Mouse (Mus musculus): ENCODE measurements around the gene Kazn.
A peak's percentile ranks its signal among the peaks of the same experiment; 100 is the strongest.

Gene Kazn

DNA sequence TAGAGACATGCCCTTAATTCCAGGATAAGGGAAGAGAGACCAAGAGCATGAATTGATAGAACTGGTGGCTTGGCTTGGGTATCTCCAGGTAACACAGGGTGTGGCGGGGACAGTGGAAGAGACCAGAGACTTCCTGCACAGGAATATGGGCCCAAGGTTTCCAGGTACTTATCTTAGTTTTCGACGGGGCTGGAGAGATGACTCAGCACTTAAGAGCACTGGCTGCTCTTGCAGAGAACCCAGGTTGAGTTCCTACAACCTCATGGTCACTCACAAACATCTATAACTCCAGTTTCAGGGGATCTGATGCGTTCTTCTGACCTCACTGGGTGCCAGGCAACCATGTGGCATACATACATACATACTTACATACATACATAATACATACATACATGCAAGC lies 3.0 kb upstream of the Kazn start:
- no peak for DNase-seq (ENCODE audit: low spot score in 2 of 2)

DNA sequence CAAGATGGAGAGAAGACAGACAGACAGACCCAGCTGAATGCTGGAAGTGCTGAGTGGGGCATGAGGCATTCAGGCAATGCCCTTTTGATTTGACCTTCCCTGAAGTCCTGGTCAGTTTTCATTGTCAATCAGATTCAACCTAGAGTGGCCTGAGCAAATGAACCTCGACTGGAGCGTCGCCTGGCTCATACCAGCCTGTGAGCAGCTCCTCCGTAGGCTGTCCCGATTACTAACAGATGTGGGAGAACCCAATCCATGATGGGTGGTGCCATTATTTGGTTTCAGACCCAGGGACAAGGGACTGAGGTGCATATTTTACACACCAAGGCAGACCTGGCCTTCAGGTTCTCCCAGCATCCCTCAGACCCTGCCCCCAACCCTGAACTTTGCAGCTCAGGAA lies 1.7 kb upstream of the Kazn start:
- DNase-seq (ENCODE audit: low spot score in 2 of 2) = no peak

DNA sequence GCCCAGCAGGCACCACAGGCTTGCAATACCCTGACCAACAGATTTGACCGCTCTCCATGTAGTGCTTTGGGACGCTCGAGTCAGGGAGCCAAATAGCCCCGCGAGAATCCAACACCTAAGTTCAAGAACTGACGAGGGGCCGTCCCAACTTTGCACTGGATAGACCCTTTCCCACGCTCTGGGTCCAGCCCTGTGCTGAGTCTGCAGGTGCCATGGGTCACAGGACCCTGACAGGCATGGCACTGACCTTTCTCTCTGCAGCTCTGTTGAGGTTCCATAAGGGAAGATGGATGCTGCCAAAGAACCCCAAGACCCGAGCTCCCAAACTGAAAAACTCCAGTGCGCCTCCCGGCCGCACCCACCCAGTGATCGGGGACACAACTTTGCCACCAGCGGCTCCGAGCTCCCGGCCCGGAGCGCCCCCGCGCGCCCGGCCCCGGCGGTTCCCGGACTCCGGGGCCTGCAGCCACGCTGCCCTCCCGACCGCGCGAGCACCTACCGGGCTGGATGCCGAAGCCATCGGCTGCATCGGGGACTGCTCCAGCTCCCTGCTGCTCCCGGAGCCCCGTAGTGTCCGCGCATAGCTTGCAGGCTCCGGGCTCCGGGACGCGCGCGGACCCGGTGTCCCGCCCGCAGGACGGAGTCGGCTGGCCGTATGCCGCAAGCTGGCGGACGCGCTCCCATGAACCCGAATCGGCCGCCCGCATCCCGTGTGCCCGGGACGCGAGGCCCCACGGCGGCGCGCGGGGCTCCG lies 538 bp downstream of the Kazn start:
- peak in 1 of 2 experiments; percentile 60 for DNase-seq (ENCODE audit: low spot score in 2 of 2)

DNA sequence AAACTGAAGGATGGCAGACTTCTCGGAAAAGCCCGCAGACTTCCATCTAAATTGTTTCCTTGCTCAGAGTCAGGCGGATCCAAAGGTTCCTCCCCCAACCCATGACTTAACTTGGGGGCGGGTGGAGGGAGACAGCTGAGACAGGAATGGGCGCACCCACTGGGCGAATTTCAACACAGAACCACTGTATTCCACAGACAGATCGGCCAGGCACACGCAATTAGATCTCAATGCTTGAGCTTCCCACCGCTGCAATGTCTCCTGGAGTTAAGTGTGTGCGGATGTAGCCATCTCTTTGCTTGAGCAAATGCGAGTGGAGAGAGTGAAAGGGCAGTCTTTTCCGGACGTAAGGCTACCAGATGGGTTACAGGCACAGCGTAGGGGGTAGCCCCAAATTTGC lies 1.2 kb downstream of the Kazn start:
- no peak for DNase-seq (ENCODE audit: low spot score in 2 of 2)

DNA sequence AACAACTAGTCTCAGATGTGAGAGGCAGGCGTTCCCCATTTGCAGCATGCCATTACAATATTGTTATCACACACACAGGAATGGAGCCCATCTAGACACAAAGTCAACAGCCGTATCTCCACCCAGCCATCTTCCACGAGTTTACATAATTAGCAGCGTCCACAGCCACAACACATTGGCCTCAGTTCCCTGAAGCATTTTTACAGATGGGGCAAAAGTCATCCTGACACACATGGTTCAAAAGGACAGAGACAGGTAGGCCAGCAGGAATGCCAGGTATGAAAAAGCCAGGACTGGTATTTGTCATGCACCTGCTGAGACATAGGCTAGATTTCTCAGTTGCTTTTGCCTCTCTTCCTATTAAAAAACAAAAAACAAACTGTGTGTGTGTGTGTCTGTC lies 2.5 kb downstream of the Kazn start:
- DNase-seq (ENCODE audit: low spot score in 2 of 2) = no peak

DNA sequence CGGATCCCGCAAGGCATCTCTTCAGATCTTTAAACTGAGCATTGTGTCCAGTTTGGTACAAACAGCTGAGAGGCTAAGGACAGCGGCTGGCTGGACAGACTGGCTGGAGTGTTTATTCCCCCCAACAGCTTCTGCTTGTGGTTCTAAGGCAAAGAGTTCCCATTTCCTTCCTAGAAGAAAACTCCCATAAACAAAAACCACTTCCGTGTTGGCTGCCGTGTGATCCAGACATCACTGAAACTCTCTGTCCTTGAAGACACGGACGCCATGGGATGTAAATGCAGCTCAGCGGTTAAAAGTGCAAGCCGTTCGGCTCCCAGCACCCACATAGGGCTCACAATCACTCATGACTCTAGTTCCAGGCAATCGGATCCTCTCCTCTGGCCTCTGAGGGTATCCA lies 3.8 kb downstream of the Kazn start:
- DNase-seq (ENCODE audit: low spot score in 2 of 2) = no peak

DNA sequence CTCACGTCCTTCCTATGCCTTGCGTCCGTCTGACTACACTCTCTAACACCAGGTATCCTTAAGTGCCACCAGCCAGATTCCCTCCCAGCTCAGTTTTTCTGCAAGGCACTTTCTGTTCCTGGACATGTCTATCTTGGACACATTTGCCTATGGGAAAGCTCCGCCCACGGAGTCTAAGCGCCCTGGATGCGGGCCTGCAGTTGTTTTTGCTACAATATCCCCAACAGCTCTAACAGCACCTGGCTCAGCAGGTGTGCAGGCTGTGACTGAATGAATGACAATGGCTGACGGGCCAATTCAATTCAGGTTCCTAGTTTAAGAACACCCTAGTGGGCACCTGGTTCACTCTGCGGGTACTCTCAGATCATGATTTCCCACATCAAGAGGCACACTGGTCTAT lies 4.4 kb downstream of the Kazn start:
- no peak for DNase-seq (ENCODE audit: low spot score in 2 of 2)

DNA sequence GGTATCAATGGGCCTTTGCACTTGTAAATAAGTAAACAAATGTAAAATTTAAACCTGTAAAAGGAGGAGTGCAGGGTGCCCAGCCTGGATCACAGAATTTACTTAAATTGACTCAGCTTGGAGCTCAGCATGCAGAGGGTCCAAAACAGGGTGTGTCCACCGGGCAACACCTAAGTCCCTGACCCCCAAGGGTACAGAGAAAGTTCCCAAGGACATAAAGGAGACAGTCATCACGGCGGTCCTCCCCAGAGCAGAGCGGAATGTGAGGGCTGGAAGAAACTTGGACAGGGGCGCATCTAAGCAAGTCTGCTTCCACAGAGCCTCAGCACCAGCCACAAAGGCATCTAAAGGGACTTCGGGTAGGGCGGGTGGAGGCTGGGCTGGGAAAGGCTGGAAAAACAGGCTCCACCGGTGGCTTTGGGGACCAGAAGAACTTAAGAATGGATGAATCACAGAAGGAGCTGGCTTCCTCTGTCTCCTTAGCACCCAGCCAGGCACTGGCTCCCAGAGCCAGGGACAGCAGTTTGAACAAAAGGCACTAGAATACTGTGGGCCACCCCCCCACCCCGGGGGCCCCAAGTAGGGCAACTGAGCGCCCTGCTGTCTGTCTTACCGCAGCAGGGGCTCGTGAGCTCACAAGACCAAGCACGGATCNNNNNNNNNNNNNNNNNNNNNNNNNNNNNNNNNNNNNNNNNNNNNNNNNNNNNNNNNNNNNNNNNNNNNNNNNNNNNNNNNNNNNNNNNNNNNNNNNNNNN lies 10.2 kb downstream of the Kazn start:
- no peak for DNase-seq (ENCODE audit: low spot score in 2 of 2)

DNA sequence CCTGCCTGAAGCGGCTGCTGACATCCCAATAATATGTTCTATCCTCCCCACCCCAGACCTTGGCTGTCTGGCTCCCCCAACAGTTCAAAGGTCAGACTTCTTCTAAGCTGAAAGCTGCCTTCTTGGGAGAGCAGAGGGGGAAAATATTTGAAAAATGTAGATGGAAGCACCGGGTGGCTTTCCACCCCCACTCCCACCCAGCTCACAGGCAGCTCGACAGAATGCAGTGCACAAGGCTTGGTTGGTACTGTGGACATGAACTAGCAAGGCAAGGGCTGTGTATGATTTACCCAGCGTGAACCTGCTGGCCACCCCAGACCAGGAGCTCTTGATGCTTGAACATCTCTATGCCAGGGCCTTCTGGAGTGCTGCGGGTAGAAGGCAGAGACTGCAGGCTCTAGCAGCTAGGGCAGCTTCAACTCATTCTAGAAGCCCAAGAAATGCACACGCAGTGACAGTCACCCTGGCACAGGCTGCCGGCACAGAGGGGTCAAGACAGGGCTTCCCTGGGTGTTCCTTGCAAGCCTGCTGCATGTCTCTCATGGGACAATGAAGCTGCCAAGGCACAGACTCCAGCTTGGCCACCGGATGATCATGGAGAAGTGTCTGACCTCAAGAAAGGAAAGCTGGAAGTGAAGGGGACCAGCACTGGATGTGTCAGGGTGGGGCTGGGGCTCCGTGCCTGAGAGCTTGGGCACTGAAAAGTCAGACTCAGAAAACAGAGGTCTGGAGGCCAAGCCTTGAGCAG lies 15.1 kb downstream of the Kazn start:
- no peak for DNase-seq (ENCODE audit: low spot score in 2 of 2)

DNA sequence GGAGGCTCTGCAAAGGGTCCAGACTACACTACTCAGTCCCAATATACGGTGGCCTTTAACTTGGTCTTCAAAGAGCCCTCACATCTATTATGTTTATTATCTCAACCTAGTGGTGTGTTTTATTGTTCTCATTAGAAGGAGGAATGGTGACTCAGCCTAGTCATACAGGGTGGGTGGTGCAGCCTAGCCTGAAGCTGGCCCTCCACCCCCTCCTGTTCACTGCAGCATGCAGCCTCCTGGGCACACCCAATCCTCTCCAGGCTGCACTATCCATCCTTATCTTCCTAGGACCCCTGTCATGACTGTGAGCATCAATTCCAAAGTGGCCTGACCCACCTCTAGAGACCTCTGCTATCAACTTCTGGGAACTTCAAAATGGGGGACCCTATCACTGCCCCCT lies 16.8 kb downstream of the Kazn start:
- DNase-seq (ENCODE audit: low spot score in 2 of 2) = no peak

DNA sequence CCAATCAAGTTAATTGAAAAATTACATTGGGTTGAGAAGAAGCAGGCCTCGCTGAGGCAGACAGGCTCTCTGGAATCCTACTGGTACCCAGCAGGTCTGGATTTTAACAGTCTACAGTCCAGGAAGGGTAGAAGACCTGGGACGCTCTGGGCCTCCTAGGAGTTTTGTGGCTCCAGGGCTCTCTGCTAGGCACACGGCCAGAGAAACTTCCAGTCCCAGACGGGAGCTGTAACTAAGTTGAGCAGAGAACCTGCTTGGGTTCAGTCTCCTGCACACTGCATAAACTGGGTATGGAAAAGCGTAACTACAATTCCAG lies 17.5 kb downstream of the Kazn start:
- no peak for DNase-seq (ENCODE audit: low spot score in 2 of 2)

DNA sequence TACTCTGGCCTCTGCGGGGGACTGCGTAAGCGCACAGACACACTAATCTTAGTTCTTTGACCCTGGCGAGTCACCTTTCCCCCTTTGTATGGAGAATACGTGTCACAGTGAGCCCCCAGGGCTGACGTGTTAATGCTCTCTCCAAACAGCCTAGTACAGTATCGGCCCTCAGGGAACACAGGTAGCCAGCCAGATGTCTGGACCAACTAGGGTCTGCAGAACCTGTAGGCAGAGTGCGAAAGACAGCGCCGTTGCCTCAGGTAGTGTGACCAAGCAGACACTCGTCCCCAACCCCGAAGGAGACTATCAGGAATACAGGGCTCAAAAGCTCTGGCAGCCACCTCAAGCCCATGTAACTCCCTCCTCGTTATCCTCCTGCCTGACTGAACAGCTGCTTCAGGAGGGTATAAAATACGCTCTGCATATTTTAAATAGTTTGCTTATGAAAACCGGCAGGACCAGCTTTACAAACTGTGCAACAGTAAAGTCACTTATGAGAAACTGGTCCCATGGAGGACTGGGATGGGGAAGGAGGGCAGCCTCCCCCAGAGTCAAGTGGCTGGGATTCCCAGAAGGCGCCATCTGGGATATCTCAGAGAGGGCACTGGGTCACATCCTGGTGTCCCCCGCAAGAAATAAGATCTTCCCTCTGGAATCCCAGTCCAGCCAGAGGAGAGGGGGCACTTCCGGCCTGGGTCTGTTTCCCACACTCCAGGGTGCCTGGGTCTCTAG lies 18.0 kb downstream of the Kazn start:
- no peak for DNase-seq (ENCODE audit: low spot score in 2 of 2)

DNA sequence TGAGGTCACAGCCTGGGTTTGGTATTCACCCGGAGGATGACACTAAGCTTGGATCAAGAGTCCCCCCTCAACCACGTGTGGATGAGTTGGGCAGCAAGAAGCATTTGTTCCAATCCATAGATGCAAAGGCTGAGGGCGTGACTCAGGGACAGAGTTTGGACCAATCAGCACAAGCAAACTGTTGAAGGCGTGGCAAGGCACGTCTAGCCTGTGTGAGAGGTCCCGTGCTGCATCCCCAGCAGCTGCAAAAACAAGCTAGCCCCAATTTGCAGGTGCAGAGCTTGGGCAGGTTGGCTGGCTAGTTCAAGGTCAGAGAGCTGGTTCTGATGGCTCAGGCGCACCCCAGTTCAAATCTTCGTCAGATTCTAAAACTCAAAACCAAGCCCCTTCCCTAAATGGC lies 20.2 kb downstream of the Kazn start:
- DNase-seq (ENCODE audit: low spot score in 2 of 2) = no peak

DNA sequence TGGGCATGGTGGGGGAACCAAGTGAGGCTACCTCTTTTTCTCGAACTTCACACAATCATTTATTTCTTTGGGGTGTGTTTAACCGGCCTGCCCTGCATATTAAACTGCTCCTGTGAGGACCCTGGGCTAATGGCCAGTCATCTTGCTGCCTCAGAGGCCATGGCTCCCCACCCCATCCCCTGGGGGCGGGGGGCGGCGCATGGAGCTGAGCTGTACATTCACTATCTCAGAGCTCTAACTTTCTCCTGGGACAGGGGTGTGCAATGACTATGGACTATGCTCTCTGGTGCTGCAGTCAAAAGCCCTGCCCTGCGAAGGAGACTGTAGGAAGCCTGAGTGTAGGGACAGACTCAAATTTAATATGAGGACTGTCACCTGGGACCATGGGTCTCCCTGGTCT lies 22.2 kb downstream of the Kazn start:
- DNase-seq (ENCODE audit: low spot score in 2 of 2) = no peak

DNA sequence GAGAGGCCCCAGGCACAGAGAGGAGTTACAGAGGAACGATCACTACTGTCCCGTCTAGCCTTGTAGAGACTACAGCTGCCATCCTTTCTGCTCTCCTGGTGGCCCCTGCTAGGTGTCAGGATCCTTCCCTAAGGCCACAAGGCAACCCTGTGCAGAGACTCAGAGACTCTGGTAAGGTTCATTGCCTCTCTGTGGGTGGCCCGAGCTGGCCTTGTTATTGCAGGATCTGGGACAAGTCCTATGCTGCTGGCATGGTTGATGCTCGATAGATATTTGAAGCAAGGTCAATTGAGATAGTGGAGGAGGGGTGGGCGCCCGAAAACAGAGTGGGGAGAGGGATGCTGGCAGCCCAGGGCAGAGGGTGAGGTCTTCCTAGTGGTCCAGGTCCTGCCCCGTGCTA lies 23.4 kb downstream of the Kazn start:
- no peak for DNase-seq (ENCODE audit: low spot score in 2 of 2)

DNA sequence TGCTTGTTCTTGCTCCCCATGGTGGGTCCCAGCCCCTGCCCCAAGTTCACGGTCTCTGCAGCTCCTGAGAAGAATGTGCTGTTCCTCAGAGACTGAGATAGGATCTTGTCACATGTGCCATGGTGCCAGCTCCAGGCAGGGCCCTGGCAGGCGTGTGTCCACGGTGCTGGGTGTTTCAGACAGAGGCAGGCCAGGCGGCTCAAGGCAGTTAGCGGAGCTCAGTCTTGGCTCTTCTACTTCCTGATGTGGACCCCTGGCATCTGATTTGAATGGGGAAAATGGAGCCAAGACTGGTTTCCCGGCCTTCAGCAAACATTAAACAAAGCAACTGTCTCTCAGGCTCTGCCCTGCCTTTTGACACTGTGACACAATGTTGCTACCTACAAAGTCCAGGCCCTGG lies 24.7 kb downstream of the Kazn start:
- no peak for DNase-seq (ENCODE audit: low spot score in 2 of 2)

DNA sequence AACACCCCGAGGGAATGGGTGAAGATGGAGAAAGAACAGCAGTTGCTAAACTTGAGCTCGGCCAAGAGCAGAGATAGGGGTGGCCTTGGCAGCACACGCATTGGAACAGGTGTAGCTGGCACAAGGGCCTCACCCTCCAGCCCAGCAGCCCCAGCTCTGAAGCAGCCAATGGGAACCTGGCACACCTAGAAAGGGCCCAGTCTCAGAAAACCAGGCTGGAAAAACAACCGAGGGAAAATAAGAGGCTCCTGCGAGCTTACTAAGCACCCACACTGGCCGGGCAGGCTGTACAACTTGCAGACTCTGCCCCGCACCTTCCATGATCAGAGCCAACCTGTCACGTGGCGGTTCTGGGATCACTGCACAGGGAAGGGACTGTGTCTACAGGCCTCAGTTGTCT lies 26.8 kb downstream of the Kazn start:
- DNase-seq (ENCODE audit: low spot score in 2 of 2) = no peak

DNA sequence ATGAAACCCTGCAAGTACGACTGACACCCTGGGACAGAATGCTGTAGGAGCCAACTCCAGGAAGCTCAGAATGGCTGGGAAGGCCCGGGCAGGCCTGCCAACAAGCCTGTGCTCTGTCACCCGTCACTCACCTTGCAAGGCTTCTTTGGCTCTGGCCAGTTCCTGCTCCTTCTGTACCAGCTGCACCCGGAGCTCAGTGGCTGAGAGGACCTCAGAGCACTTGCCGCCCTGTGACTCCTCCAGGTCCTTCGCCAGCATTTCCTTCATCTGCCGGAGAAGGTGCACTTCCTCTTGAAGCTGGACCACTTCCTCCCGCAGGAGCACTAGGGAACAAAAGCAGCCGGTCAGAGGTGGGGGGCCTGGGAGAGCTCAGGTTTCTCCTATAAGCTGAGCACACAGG lies 29.3 kb downstream of the Kazn start:
- no peak for DNase-seq (ENCODE audit: low spot score in 2 of 2)

DNA sequence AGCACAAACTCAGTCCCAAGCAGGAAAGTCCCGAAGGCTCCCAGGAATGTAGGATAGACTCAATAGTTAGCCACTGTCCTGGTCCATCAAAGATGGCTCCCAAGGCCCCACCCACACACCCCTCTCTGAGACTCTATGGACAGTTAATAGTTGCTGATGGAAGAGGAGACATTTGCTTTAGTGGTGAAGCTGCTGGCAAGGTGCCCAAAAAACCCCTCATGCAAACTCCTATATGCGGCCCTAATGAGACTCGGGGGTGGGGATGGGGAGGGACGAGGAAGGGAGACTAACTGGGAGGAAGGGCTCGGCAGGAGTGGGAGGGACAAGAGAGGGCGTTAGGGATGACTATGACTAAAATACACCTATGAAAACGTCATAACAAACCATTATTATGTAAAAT lies 29.7 kb downstream of the Kazn start:
- no peak for DNase-seq (ENCODE audit: low spot score in 2 of 2)

DNA sequence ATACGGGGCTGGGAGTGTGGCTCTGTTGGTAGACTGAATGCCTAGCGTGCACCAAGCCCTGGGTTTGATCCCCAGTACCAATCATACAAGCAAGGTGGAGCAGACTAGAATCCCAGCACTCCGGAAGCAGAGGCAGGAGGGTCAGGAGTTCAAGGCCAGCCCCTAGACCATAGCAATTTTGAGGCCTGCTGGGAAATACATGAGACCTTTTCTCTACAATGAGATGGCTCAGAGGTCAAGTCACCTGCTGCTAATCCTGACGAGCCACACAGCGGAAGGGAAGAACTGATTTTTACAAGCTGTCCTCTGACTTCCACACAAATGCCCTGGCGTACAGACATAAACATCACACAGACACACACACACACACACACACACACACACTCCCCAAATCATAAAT lies 33.5 kb downstream of the Kazn start:
- no peak for DNase-seq (ENCODE audit: low spot score in 2 of 2)

DNA sequence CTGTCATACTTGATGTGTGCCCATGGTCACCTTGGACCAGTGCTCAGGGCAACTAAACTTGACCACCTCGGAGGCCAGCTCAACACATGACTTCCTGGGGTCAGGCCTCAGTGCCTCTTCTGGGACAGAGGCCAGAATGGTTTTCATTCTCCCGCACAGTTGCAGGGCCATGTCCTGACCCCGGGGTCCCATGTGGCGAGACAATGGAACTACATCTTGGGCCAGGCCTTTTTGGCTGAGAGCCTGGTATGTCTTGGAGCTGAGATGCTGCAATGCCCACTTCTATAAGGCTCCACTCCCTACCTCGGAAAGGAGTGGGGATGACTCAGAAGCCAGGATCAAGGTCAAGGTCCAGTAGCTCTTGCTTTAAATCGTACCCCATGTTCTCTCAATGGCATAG lies 42.6 kb downstream of the Kazn start:
- no peak for DNase-seq (ENCODE audit: low spot score in 2 of 2)

DNA sequence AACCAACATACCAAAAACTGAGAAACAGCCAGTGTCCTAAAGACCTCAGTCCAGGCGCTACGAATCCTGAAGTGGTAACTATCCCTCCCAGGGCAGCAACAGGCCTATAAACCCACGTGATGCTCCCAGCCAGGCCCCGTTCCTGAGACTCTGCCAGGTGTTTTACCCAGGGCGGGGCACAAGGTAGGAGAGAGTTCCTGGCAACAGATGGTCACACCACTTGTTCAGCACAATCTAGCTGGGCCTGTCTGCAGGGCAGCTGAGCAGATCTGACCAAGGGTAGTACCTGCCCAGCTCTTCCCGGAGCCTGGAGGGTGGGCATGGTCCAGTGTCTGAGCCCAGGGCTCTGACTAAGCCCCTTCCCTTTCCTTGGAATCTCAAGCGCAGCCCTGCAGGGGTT lies 45.4 kb downstream of the Kazn start:
- DNase-seq (ENCODE audit: low spot score in 2 of 2) = no peak
